Comparison of ENCODE assay signal across 8 mouse cellular contexts in genomic region chr8:84686191-84687002, GRCm38 (mm10). TPM values are rescaled to one million over a fixed set of nuclear protein-coding genes. Genes with fewer than 3 reads are reported as not detected.
DNase-seq lines count a peak whose midpoint lies in the region; ATAC-seq and TF ChIP-seq lines count a peak whose summit lies in the region.

TSS of gene Trmt1 (plus strand) at chr8:84686307.

- peak; percentile 18 for ATAC-seq in kidney, embryonic 14.5 days (ENCODE audit: low FRiP score, low TSS enrichment)
- ATAC-seq in liver, embryonic 13.5 days (ENCODE audit: low read depth) = peak; percentile 3; the same call in 1 of the 2 replicates
- peak; percentile 20; the same call in 1 of the 2 replicates for ATAC-seq in neural tube, embryonic 13.5 days (ENCODE audit: low read depth)

- no peaks in the 10 kb centered on the region for H3K9me3 ChIP-seq in heart, embryonic 10.5 days
- no peaks in the 10 kb centered on the region for H3K9me3 ChIP-seq in kidney, embryonic 14.5 days (ENCODE audit: control insufficient read depth, low read length)
- H3K9me3 ChIP-seq in liver, embryonic 13.5 days (replicated peaks) = no peaks in the 10 kb centered on the region
- H3K9me3 ChIP-seq in neural tube, embryonic 13.5 days = no peaks in the 10 kb centered on the region

- H3K9ac ChIP-seq in kidney, embryonic 14.5 days (ENCODE audit: low read depth, low read length) = peak within 1 kb of the TSS; percentile 97
- H3K9ac ChIP-seq in liver, embryonic 13.5 days = peak within 1 kb of the TSS; percentile 100
- peak within 1 kb of the TSS; percentile 99 for H3K9ac ChIP-seq in neural tube, embryonic 13.5 days

- H3K4me1 ChIP-seq in lung, adult 2 months (ENCODE audit: control insufficient read depth, insufficient read depth, low read length) = peaks cover 15% of the 10 kb centered on the region
- H3K4me1 ChIP-seq in heart, embryonic 10.5 days = peaks cover 73% of the 10 kb centered on the region
- H3K4me1 ChIP-seq in kidney, embryonic 14.5 days (ENCODE audit: control insufficient read depth, insufficient read depth, low read length) = peaks cover 25% of the 10 kb centered on the region
- peaks cover 87% of the 10 kb centered on the region for H3K4me1 ChIP-seq in liver, embryonic 13.5 days (replicated peaks)
- peaks cover 68% of the 10 kb centered on the region for H3K4me1 ChIP-seq in neural tube, embryonic 13.5 days (replicated peaks)

- no peak for TF ChIP-seq CTCF in lung, adult 2 months (IDR thresholded peaks at IDR 0.05; ENCODE audit: insufficient read depth, low read length)

- TF ChIP-seq POLR2A in lung, adult 2 months (IDR thresholded peaks at IDR 0.05; ENCODE audit: borderline replicate concordance, extremely low read depth, low read depth, low read length) = no peak

- DNase-seq in lung, adult 2 months = no peak
- no peak for DNase-seq in lung, postnatal 25 days (ENCODE audit: low spot score)
- peak; percentile 22 for DNase-seq in embryo, embryonic 9.5 days (ENCODE audit: extremely low spot score)
- DNase-seq in heart, embryonic 10.5 days (ENCODE audit: low spot score) = peak; percentile 77
- peak; percentile 61 for DNase-seq in liver, embryonic 13.5 days
- no peak for DNase-seq in yolk sac, embryonic 10.5 days (ENCODE audit: low spot score)

- H3K27ac ChIP-seq in heart, embryonic 10.5 days = peak within 1 kb of the TSS; percentile 100
- peak within 1 kb of the TSS; percentile 92; the same call in 1 of the 2 replicates for H3K27ac ChIP-seq in kidney, embryonic 14.5 days (ENCODE audit: low read depth, low read length)
- H3K27ac ChIP-seq in liver, embryonic 13.5 days = peak within 1 kb of the TSS; percentile 96
- peak within 1 kb of the TSS; percentile 95 for H3K27ac ChIP-seq in neural tube, embryonic 13.5 days (replicated peaks)

- no peaks in the 10 kb centered on the region for H3K27me3 ChIP-seq in heart, embryonic 10.5 days (ENCODE audit: insufficient read depth, poor library complexity, severe bottlenecking)
- no peaks in the 10 kb centered on the region for H3K27me3 ChIP-seq in kidney, embryonic 14.5 days (ENCODE audit: control insufficient read depth, insufficient read depth, low read length)
- no peaks in the 10 kb centered on the region for H3K27me3 ChIP-seq in liver, embryonic 13.5 days
- no peaks in the 10 kb centered on the region for H3K27me3 ChIP-seq in neural tube, embryonic 13.5 days

- peak within 1 kb of the TSS; percentile 79 for H3K4me3 ChIP-seq in lung, adult 2 months (replicated peaks; ENCODE audit: extremely low read depth, low read depth, low read length)
- H3K4me3 ChIP-seq in heart, embryonic 10.5 days = peak within 1 kb of the TSS; percentile 99
- H3K4me3 ChIP-seq in kidney, embryonic 14.5 days (ENCODE audit: low read length) = peak within 1 kb of the TSS; percentile 91
- H3K4me3 ChIP-seq in liver, embryonic 13.5 days (replicated peaks) = peak within 1 kb of the TSS; percentile 99
- H3K4me3 ChIP-seq in neural tube, embryonic 13.5 days = peak within 1 kb of the TSS; percentile 99

- 12% methylated on average over 20 of the region's 20 CpGs for WGBS in lung, adult 2 months
- 13% methylated on average over 20 of the region's 20 CpGs for WGBS in heart, embryonic 10.5 days
- 10% methylated on average over 20 of the region's 20 CpGs for WGBS in kidney, embryonic 14.5 days
- 7% methylated on average over 20 of the region's 20 CpGs for WGBS in liver, embryonic 13.5 days (ENCODE audit: insufficient replicate concordance)
- 10% methylated on average over 18 of the region's 20 CpGs for WGBS in neural tube, embryonic 13.5 days

- peak within 1 kb of the TSS; percentile 84 for H3K4me2 ChIP-seq in kidney, embryonic 14.5 days (replicated peaks; ENCODE audit: low read depth, low read length)
- H3K4me2 ChIP-seq in liver, embryonic 13.5 days = peak within 1 kb of the TSS; percentile 94
- H3K4me2 ChIP-seq in neural tube, embryonic 13.5 days = peak within 1 kb of the TSS; percentile 92

- H3K36me3 ChIP-seq in heart, embryonic 10.5 days = peaks cover 33% of the 10 kb centered on the region
- peaks cover 29% of the 10 kb centered on the region; the same call in 1 of the 2 replicates for H3K36me3 ChIP-seq in kidney, embryonic 14.5 days (ENCODE audit: control insufficient read depth, insufficient read depth, low read length)
- H3K36me3 ChIP-seq in liver, embryonic 13.5 days = peaks cover 32% of the 10 kb centered on the region
- peaks cover 29% of the 10 kb centered on the region for H3K36me3 ChIP-seq in neural tube, embryonic 13.5 days

RNA-seq across cellular contexts. Expression of gene Trmt1, which starts in this region (rescaled TPM):
- 87.5 and 99.1 TPM in 2 replicates for polyA plus RNA-seq in lung, adult 2 months (2012; rRNA removed)
- 59.8 and 64.6 TPM in 2 replicates for polyA plus RNA-seq in heart, embryonic 10.5 days (2016; fragmentation: Nextera tagmentation; extraction: Ambion mirVana)
- polyA plus RNA-seq in kidney, embryonic 14.5 days (2014; fragmentation: Nextera tagmentation; extraction: Ambion mirVana) = 65.4 and 82.3 TPM in 2 replicates
- polyA plus RNA-seq in liver, embryonic 13.5 days (2015; fragmentation: Nextera tagmentation; extraction: Ambion mirVana) = 45.9 and 46.8 TPM in 2 replicates
- polyA plus RNA-seq in neural tube, embryonic 13.5 days (2015; fragmentation: Nextera tagmentation; extraction: Ambion mirVana) = 53.6 and 55.5 TPM in 2 replicates

Comparison
In these comparisons a context has a peak if more than half of its experiments do, and no peak if none do; other contexts are left out.
1. DNase-seq: peak in embryo, embryonic 9.5 days (single experiment), heart, embryonic 10.5 days (single experiment) and liver, embryonic 13.5 days (single experiment); none in lung, adult 2 months (single experiment), lung, postnatal 25 days (single experiment) and yolk sac, embryonic 10.5 days (single experiment).
2. Peak in every context shown above with its lines, with median percentiles within 50 percentile points of each other: H3K4me3 ChIP-seq, H3K27ac ChIP-seq, ATAC-seq, H3K4me2 ChIP-seq and H3K9ac ChIP-seq.